Mouse (Mus musculus) liver, embryonic 12.5 days (tissue): ENCODE data around the gene 1500011B03Rik. TPM values are rescaled to one million over a fixed set of nuclear protein-coding genes. Genes with fewer than 3 reads are reported as not detected.
A peak's percentile ranks its signal among the peaks of the same experiment; 100 is the strongest.
"Not testable (repeated sequence)": the region's sequence is repeated elsewhere in the genome, so short reads cannot be mapped to it uniquely, and the experiment has no call there.

ENCODE experiments used
- ATAC-seq: fragments of 200-750 bp; cut with Nextera tagmentation; 2 replicates; pipeline ENCODE4 v1.8.0; 2017; ENCODE audit warnings: moderate number of reproducible peaks, mild to moderate bottlenecking, moderate library complexity
- H3K27ac ChIP-seq: fragments of 300-500 bp; sonication (generic); 2 replicates; pipeline ENCODE4 v1.5.1; 2016; ENCODE audit warnings: mild to moderate bottlenecking
- H3K27me3 ChIP-seq: fragments of 300-500 bp; sonication (generic); replicated peaks from 2 replicates; pipeline ENCODE4 v1.6.1; 2016; ENCODE audit warnings: mild to moderate bottlenecking, moderate library complexity
- H3K36me3 ChIP-seq: fragments of 300-500 bp; sonication (generic); 2 replicates; pipeline ENCODE4 v1.6.1; 2016; ENCODE audit warnings: mild to moderate bottlenecking, moderate library complexity
- H3K4me1 ChIP-seq: fragments of 300-500 bp; sonication (generic); 2 replicates; pipeline ENCODE4 v1.6.1; 2016
- H3K4me2 ChIP-seq: fragments of 300-500 bp; sonication (generic); 2 replicates; pipeline ENCODE4 v1.6.1; 2016; ENCODE audit warnings: mild to moderate bottlenecking, moderate library complexity
- H3K4me3 ChIP-seq: fragments of 300-500 bp; sonication (generic); 2 replicates; pipeline ENCODE4 v1.5.1; 2016; ENCODE audit warnings: mild to moderate bottlenecking, moderate library complexity
- H3K9ac ChIP-seq: fragments of 300-500 bp; sonication (generic); 2 replicates; pipeline ENCODE4 v1.6.1; 2016; ENCODE audit warnings: mild to moderate bottlenecking, moderate library complexity
- H3K9me3 ChIP-seq: fragments of 300-500 bp; sonication (generic); replicated peaks from 2 replicates; pipeline ENCODE4 v1.6.1; 2016; ENCODE audit warnings: mild to moderate bottlenecking, moderate library complexity
- WGBS: fragments of 180-500 bp; shearing (Covaris S2); methylation state at CpG from one replicate; pipeline ENCODE4 v1.1.7; 2016; ENCODE audit not compliant: insufficient replicate concordance; 5-methylcytosine and 5-hydroxymethylcytosine counted together
- polyA plus RNA-seq: library from polyadenylated mRNA; unstranded; fragments of >200 nt; fragmentation: Nextera tagmentation; extraction: Ambion mirVana; gene quantifications from 2 replicates; pipeline ENCODE4 v1.2.1, GENCODE M21; 2016

1500011B03Rik gene
- 37.4 and 41.8 TPM in 2 replicates for polyA plus RNA-seq

GRCm38 (mm10) chr5:114822796-114823688, at the start of gene 1500011B03Rik:
1500011B03Rik (minus strand) TSS chr5:114823468.
- H3K4me1 ChIP-seq: peaks cover 30% of the 10 kb centered on the region
- peak within 1 kb of the TSS; percentile 93 for H3K4me2 ChIP-seq
- H3K27me3 ChIP-seq: 0 out of 2 replicates have a peak, but pooled peaks cover 4% of the 10 kb centered on the region
- peaks cover 17% of the 10 kb centered on the region for H3K36me3 ChIP-seq
- ATAC-seq: peak; percentile 66
- H3K9ac ChIP-seq: peak within 1 kb of the TSS; percentile 72
- H3K27ac ChIP-seq: peak within 1 kb of the TSS; percentile 55; the same call in 1 of the 2 replicates
- H3K9me3 ChIP-seq: peaks cover 11% of the 10 kb centered on the region; the same call in 1 of the 2 replicates
- 8% methylated on average over 53 of the region's 53 CpGs for WGBS
- H3K4me3 ChIP-seq: peak within 1 kb of the TSS; percentile 84

- Histone ChIP-seq H3K4me2 (no peak overlapping the region), H3K27me3 (peaks cover 14% of the 10 kb centered on the region), H3K4me3 (no peak overlapping the region), H3K4me1 (no peaks in the 10 kb centered on the region), H3K36me3 (no peaks in the 10 kb centered on the region), H3K27ac (no peak overlapping the region), H3K9ac (no peak overlapping the region), H3K9me3 (peaks cover 11% of the 10 kb centered on the region)
- 80% methylated on average over 12 of the region's 12 CpGs for WGBS
- no peak for ATAC-seq
These were observed 42.0 kb upstream of the 1500011B03Rik start for GRCm38 (mm10) chr5:114865279-114865678.

GRCm38 (mm10) chr5:114864813-114865212, 41.5 kb upstream of the 1500011B03Rik start:
- no peak overlapping the region for H3K4me2 ChIP-seq
- WGBS: 61% methylated on average over 7 of the region's 7 CpGs
- no peak overlapping the region for H3K9ac ChIP-seq
- H3K9me3 ChIP-seq: peaks cover 11% of the 10 kb centered on the region
- no peaks in the 10 kb centered on the region for H3K4me1 ChIP-seq
- no peak overlapping the region for H3K27ac ChIP-seq
- no peaks in the 10 kb centered on the region for H3K36me3 ChIP-seq
- H3K27me3 ChIP-seq: peaks cover 19% of the 10 kb centered on the region
- no peak overlapping the region for H3K4me3 ChIP-seq
- no peak for ATAC-seq

- Histone ChIP-seq H3K9ac (no peak overlapping the region), H3K9me3 (no peaks in the 10 kb centered on the region), H3K27me3 (peaks cover 46% of the 10 kb centered on the region), H3K4me3 (no peak overlapping the region), H3K36me3 (no peaks in the 10 kb centered on the region), H3K27ac (no peak overlapping the region), H3K4me2 (no peak overlapping the region), H3K4me1 (peaks cover 3% of the 10 kb centered on the region; the same call in 1 of the 2 replicates)
- WGBS: 64% methylated on average over 6 of the region's 6 CpGs
- ATAC-seq: no peak
These were observed 38.5 kb upstream of the 1500011B03Rik start for GRCm38 (mm10) chr5:114861730-114862129.

GRCm38 (mm10) chr5:114859253-114859652, 36.0 kb upstream of the 1500011B03Rik start:
- Histone ChIP-seq H3K9me3 (no peaks in the 10 kb centered on the region), H3K27ac (no peak overlapping the region), H3K36me3 (no peaks in the 10 kb centered on the region), H3K4me1 (peaks cover 3% of the 10 kb centered on the region; the same call in 1 of the 2 replicates), H3K4me3 (no peak overlapping the region), H3K9ac (no peak overlapping the region), H3K4me2 (peak overlapping the region; percentile 36), H3K27me3 (peaks cover 52% of the 10 kb centered on the region)
- ATAC-seq: no peak
- 6% methylated on average over 18 of the region's 18 CpGs for WGBS

- Histone ChIP-seq H3K27me3 (peaks cover 52% of the 10 kb centered on the region), H3K4me2 (peak within 1 kb of the TSS; percentile 36), H3K9me3 (no peaks in the 10 kb centered on the region), H3K9ac (no peak within 1 kb of the TSS), H3K4me1 (peaks cover 3% of the 10 kb centered on the region; the same call in 1 of the 2 replicates), H3K4me3 (no peak within 1 kb of the TSS), H3K27ac (no peak within 1 kb of the TSS), H3K36me3 (no peaks in the 10 kb centered on the region)
- no peak for ATAC-seq
- 72% methylated on average over 12 of the region's 12 CpGs for WGBS
These were observed 35.3 kb upstream of the 1500011B03Rik start, which contains the start of gene Gm9936 for GRCm38 (mm10) chr5:114858582-114858981. Gm9936 (minus strand) TSS chr5:114858682.

- not testable (repeated sequence) for H3K4me1 ChIP-seq, H3K9ac ChIP-seq, H3K9me3 ChIP-seq, H3K27ac ChIP-seq, ATAC-seq, H3K4me3 ChIP-seq, H3K36me3 ChIP-seq, H3K4me2 ChIP-seq
- peaks cover 28% of the 10 kb centered on the region for H3K27me3 ChIP-seq
- 69% methylated on average over 3 of the region's 5 CpGs for WGBS
These were observed 30.1 kb upstream of the 1500011B03Rik start, which contains the start of gene 4930519G04Rik for GRCm38 (mm10) chr5:114853364-114853763. 4930519G04Rik (plus strand) TSS chr5:114853664.

GRCm38 (mm10) chr5:114851565-114852236, 28.4 kb upstream of the 1500011B03Rik start:
- 66% methylated on average over 20 of the region's 20 CpGs for WGBS
- ATAC-seq: 0 out of 2 replicates have a peak, but pooled peaks have one; percentile 37
- H3K9ac ChIP-seq: no peak overlapping the region
- H3K27ac ChIP-seq: no peak overlapping the region
- H3K27me3 ChIP-seq: peaks cover 16% of the 10 kb centered on the region
- no peak overlapping the region for H3K4me2 ChIP-seq
- no peaks in the 10 kb centered on the region for H3K36me3 ChIP-seq
- H3K4me3 ChIP-seq: no peak overlapping the region
- no peaks in the 10 kb centered on the region for H3K9me3 ChIP-seq
- H3K4me1 ChIP-seq: no peaks in the 10 kb centered on the region

GRCm38 (mm10) chr5:114844371-114844770, 21.1 kb upstream of the 1500011B03Rik start:
- WGBS: 80% methylated on average over 2 of the region's 2 CpGs
- not testable (repeated sequence) for H3K9ac ChIP-seq, H3K4me3 ChIP-seq, H3K27ac ChIP-seq, H3K4me2 ChIP-seq, ATAC-seq, H3K36me3 ChIP-seq, H3K4me1 ChIP-seq, H3K9me3 ChIP-seq
- peaks cover 33% of the 10 kb centered on the region for H3K27me3 ChIP-seq

- H3K4me3 ChIP-seq: no peak overlapping the region
- no peaks in the 10 kb centered on the region for H3K36me3 ChIP-seq
- no peak overlapping the region for H3K4me2 ChIP-seq
- peaks cover 44% of the 10 kb centered on the region for H3K27me3 ChIP-seq
- WGBS: 58% methylated on average over 5 of the region's 5 CpGs
- H3K4me1 ChIP-seq: 0 out of 2 replicates have a peak, but pooled peaks cover 3% of the 10 kb centered on the region
- ATAC-seq: no peak
- no peak overlapping the region for H3K27ac ChIP-seq
- no peak overlapping the region for H3K9ac ChIP-seq
- H3K9me3 ChIP-seq: no peaks in the 10 kb centered on the region
These were observed 19.4 kb upstream of the 1500011B03Rik start for GRCm38 (mm10) chr5:114842674-114843073.

GRCm38 (mm10) chr5:114842155-114842554, 18.9 kb upstream of the 1500011B03Rik start:
- not testable (repeated sequence) for H3K36me3 ChIP-seq, H3K9me3 ChIP-seq, H3K4me2 ChIP-seq, H3K4me3 ChIP-seq, ATAC-seq, H3K4me1 ChIP-seq, H3K27ac ChIP-seq, H3K9ac ChIP-seq
- H3K27me3 ChIP-seq: peaks cover 45% of the 10 kb centered on the region
- 50% methylated on average over 3 of the region's 3 CpGs for WGBS

GRCm38 (mm10) chr5:114840481-114840880, 17.2 kb upstream of the 1500011B03Rik start:
- not testable (repeated sequence) for H3K4me3 ChIP-seq, ATAC-seq, H3K27ac ChIP-seq, H3K4me1 ChIP-seq, H3K36me3 ChIP-seq, H3K9ac ChIP-seq, H3K4me2 ChIP-seq, H3K9me3 ChIP-seq
- H3K27me3 ChIP-seq: peaks cover 43% of the 10 kb centered on the region
- 50% methylated on average over 5 of the region's 5 CpGs for WGBS
